Mouse (Mus musculus): ENCODE data around the gene Zan.

The Zan gene

GRCm38 (mm10) chr5:137410066-137410465 lies 66.8 kb downstream of the Zan start:
- no peak for DNase-seq

- DNase-seq = no peak
Observed at GRCm38 (mm10) chr5:137409451-137409850, 67.4 kb downstream of the Zan start.

GRCm38 (mm10) chr5:137404081-137404480 lies 72.8 kb downstream of the Zan start:
- no peak for DNase-seq

- DNase-seq = no peak
Observed at GRCm38 (mm10) chr5:137394456-137394855, 82.4 kb downstream of the Zan start.

- DNase-seq = no peak
Observed at GRCm38 (mm10) chr5:137391641-137392040, 85.2 kb downstream of the Zan start.

GRCm38 (mm10) chr5:137386712-137387111 lies 90.2 kb downstream of the Zan start:
- DNase-seq = no peak

- DNase-seq = no peak
Observed at GRCm38 (mm10) chr5:137383441-137383840, 93.4 kb downstream of the Zan start.

- DNase-seq = peak; percentile 17 to 25
Observed at GRCm38 (mm10) chr5:137381152-137381551, 95.7 kb downstream of the Zan start.

GRCm38 (mm10) chr5:137377603-137378002 lies 99.3 kb downstream of the Zan start:
- DNase-seq = no peak

- DNase-seq = no peak
Observed at GRCm38 (mm10) chr5:137377176-137377575, 99.7 kb downstream of the Zan start.

- DNase-seq = no peak
Observed at GRCm38 (mm10) chr5:137376722-137377121, 100.1 kb downstream of the Zan start.

GRCm38 (mm10) chr5:137376198-137376597 lies 100.7 kb downstream of the Zan start:
- no peak for DNase-seq

- no peak for DNase-seq
Observed at GRCm38 (mm10) chr5:137375627-137376026, 101.2 kb downstream of the Zan start.

GRCm38 (mm10) chr5:137374521-137375080 lies 102.3 kb downstream of the Zan start:
- no peak for DNase-seq

GRCm38 (mm10) chr5:137373371-137373950 lies 103.4 kb downstream of the Zan start:
- DNase-seq = no peak

- DNase-seq = no peak
Observed at GRCm38 (mm10) chr5:137369665-137370064, 107.2 kb downstream of the Zan start.

- no peak for DNase-seq
Observed at GRCm38 (mm10) chr5:137358382-137358781, 118.5 kb downstream of the Zan start.

- DNase-seq = no peak
Observed at GRCm38 (mm10) chr5:137354091-137354490, 122.8 kb downstream of the Zan start.

- DNase-seq = no peak
Observed at GRCm38 (mm10) chr5:137352011-137352975, 124.6 kb downstream of the Zan start.

GRCm38 (mm10) chr5:137351394-137351793 lies 125.5 kb downstream of the Zan start:
- DNase-seq = no peak

GRCm38 (mm10) chr5:137351058-137351380 lies 125.8 kb downstream of the Zan start:
- no peak for DNase-seq

GRCm38 (mm10) chr5:137350205-137351057 lies 126.4 kb downstream of the Zan start:
- DNase-seq = no peak
